Mouse (Mus musculus) heart, adult 8-10 months (tissue): ENCODE results near the gene Vmn1r183. TPM values are rescaled to one million over a fixed set of nuclear protein-coding genes. Genes with fewer than 3 reads are reported as not detected.
"Not testable (repeated sequence)": the region's sequence is repeated elsewhere in the genome, so short reads cannot be mapped to it uniquely, and the experiment has no call there.

Source experiments
- DNase-seq: peaks from one replicate; pipeline ENCODE4 v3.0.0; 2022; ENCODE audit warnings: low spot score
- total RNA-seq, 4 experiments: library from RNA; stranded (reverse); gene quantifications; 2 replicates each; pipeline ENCODE4 v1.2.4; 2022

Gene Vmn1r183
- total RNA-seq = not detected

DNA sequence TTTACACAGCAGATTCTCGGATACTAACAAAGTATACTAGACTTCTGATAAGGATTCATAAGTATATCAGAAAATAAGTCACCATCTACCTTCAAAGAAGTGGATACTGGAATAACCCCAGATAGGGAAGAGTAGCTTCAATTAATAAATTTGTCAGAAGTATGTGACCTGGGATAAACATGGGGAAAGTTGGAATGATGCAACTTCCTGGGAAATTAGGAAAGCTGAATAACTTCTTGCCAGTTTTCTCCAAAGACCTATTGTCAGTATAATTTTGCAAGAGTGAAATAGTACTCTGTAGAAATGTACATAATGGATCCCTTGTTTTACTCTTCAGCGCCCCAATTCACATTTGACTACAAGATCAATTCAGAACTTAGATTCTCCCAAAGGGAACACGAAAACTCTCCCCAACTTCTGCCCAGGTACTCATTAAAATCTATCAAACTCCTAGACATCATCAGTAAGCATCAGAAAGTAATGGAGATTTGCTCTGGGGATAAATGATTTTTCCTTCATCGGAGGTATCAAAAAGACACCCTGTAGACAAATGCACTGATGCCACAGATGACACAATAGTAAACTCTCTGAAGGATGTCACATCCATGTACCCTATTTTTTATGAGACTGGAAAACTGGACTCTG lies at the start of gene Vmn1r183:
Gene Vmn1r183 (plus strand): TSS at position 595 of the 645 bp plus-strand sequence.
- no peak for DNase-seq

DNA sequence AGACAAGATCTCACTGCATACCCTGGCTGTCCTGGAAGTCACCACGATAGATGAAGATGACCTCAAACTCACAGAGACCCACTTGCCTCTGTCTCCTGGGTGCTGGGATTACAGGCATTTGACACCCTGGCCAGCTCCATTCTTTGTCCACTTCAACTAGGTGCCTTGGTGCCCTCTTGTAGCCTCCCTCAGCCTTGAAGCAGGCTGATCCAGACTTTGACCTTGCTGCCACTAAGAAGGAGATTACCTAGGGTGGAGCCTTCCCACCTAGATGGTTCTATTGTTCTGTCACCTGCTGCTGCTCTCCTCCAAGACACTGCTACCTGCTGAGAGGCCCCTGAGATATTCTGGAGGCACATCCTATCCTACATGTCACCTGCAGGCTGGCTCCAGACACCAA lies 21.4 kb downstream of the Vmn1r183 start:
- not testable (repeated sequence) for DNase-seq

GRCm38 (mm10) chr7:24081634-24082431 lies 28.8 kb downstream of the Vmn1r183 start, which contains the start of gene Zfp180:
Zfp180 (plus strand) TSS chr7:24081924.
- peak; percentile 98 for DNase-seq

- DNase-seq = no peak
Measured at GRCm38 (mm10) chr7:24082457-24083235, 29.6 kb downstream of the Vmn1r183 start.

- no peak for DNase-seq
Measured at GRCm38 (mm10) chr7:24086871-24087270, 33.8 kb downstream of the Vmn1r183 start.

DNA sequence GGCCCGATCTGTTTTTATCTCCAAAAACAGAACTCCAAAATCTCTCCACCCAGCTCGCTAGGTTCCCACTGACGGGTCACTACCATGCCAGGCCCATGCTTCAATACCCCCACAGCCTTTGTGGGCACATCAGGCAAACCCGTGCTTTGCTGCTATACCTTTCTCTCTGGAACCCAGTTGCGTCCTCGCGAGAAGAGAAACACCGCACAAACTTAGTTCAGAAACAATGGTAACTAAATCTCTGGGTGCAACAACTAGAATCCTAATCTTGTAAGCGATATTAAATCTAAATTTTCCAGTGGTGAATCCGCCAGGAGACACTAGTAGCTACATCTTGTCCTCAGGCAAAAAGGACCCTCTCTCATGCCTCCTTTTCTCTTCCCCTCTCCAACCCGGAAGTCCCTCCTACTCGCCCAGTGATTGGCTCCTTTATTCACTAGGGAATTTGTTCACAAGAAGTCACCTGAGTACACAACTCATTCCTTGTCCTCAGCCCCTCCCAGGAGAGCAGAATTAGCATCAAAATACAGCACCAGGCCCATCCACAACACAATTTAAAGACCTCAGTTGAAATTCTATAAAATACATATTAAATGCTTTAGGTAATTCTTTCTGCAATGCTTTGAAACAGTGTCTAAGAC lies 34.6 kb downstream of the Vmn1r183 start:
- DNase-seq = no peak

- no peak for DNase-seq
Measured at GRCm38 (mm10) chr7:24104403-24104802, 51.3 kb downstream of the Vmn1r183 start.

- DNase-seq = no peak
Measured at GRCm38 (mm10) chr7:24105144-24105703, 52.2 kb downstream of the Vmn1r183 start.

- DNase-seq = no peak
Measured at GRCm38 (mm10) chr7:24110839-24111238, 57.8 kb downstream of the Vmn1r183 start.

DNA sequence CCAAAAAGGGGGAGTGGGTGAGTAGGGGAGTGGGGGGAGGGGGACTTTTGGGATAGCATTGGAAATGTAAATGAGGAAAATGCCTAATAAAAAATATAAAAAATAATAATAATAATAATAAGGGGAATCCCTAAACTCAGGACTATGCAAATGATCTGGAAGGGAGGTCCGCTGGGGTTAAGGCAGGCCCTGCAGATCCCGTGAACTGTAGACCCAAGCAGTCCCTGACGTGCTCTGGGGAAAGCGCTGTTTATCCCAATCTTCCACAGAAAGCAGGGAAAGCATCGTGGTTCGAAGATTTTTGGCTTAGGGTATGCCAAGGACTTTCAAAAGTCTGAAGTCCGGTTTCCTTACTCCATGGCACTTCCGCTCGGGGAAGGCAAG lies 58.7 kb downstream of the Vmn1r183 start:
- DNase-seq = no peak

DNA sequence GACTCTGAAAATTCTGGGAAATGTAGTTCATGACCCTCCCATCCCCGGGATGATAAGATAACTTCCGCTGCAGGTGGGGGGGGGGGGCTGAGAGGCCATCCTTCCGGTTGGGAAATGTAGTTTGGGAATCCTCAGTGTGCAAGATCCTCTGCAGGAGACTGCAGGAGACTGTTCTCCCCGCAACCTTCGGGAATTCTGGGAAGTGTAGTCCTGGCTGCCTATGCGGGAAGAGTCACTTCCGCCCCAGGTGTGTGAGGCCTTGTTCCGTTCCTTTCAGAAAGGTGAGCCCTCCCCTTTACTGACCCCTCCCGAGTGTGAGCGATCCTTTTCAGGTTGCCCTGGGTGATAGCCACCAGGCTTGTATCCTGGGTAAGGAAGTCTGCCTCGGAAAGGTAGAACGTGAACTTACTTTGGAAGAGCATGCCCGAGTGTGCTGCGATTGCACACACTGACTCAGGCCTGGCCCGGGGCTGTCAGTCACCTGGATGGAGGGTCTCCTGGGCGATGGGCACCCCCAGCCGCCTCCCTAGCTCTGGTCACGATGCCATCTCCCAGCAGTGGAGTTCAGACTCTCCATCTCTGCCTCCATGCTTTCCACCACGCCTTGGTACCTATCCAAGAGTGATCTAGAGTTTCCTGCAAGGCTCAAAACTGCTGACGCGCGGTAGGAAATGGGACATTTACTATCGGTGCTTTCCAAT lies 59.3 kb downstream of the Vmn1r183 start, which contains the start of gene Zfp112:
Gene Zfp112 (plus strand): TSS at position 159 of the 701 bp plus-strand sequence.
- DNase-seq = peak; percentile 85

DNA sequence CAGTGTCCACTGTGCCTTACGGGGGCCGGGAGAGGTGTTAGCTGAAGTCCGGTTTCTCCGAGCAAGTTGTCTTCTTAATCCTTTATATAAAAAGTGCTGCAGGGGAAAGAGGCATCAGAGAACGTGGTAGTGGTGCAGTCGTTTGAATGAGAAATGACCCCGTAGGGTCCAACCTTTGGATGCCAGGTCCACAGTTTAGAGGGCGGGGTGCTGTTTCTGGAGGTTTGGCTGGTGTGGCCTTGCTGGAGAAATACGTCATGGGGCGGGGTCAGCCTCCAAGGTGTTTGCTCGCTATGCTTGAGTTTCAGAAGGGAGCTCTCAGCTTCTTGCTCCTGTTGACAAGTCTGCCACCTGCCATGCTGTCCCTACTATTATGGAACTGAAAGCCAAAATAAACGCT lies 59.9 kb downstream of the Vmn1r183 start:
- peak; percentile 24 for DNase-seq

Other genes starting within 250 kb of the Vmn1r183 start
- not detected for gene Vmn1r175, start 242.6 kb upstream of the Vmn1r183 start, total RNA-seq
- not detected for gene Vmn1r176, start 215.9 kb upstream of the Vmn1r183 start, total RNA-seq
- not detected for gene Vmn1r177, start 186.8 kb upstream of the Vmn1r183 start, total RNA-seq
- gene Vmn1r178, start 161.2 kb upstream of the Vmn1r183 start, total RNA-seq = not detected
- gene Vmn1r179, start 126.3 kb upstream of the Vmn1r183 start, total RNA-seq = not detected
- not detected for gene Vmn1r180, start 102.6 kb upstream of the Vmn1r183 start, total RNA-seq
- gene Vmn1r181, start 78.6 kb upstream of the Vmn1r183 start, total RNA-seq = not detected
- not detected for gene V1rd19, start 51.6 kb upstream of the Vmn1r183 start, total RNA-seq
- gene Zfp180, start 28.7 kb downstream of the Vmn1r183 start, total RNA-seq = 10 to 100 TPM; 12.7 to 16.9 (median 16.1) TPM
- 1 to 10 TPM; 2.8 to 3.9 (median 3.2) TPM for gene Zfp112, start 59.1 kb downstream of the Vmn1r183 start, total RNA-seq
- 1 to 10 TPM; 4.0 to 5.5 (median 4.5) TPM for gene Zfp235, start 80.9 kb downstream of the Vmn1r183 start, total RNA-seq
- gene Zfp114, start 121.8 kb downstream of the Vmn1r183 start, total RNA-seq = under 1 TPM in 2 of 4 experiments, not detected in 2; 0.11 to 0.13 TPM
- 1 to 10 TPM; 1.8 to 4.3 (median 3.4) TPM for gene Zfp111, start 158.2 kb downstream of the Vmn1r183 start, total RNA-seq
- gene Zfp109, start 184.3 kb downstream of the Vmn1r183 start, total RNA-seq = 1 to 10 TPM; 1.7 to 2.0 (median 1.9) TPM
- 1 to 10 TPM; 1.4 to 1.8 (median 1.5) TPM for gene Zfp108, start 201.5 kb downstream of the Vmn1r183 start, total RNA-seq
- 1 to 10 TPM; 3.5 to 7.4 (median 4.0) TPM for gene Zfp93, start 217.2 kb downstream of the Vmn1r183 start, total RNA-seq
- gene Zfp61, start 248.0 kb downstream of the Vmn1r183 start, total RNA-seq = 1 to 10 TPM; 3.0 to 5.1 (median 3.7) TPM